Mouse (Mus musculus) C2C12 (cell line): ENCODE results near the gene Frmd4a. TPM values are rescaled to one million over a fixed set of nuclear protein-coding genes. Genes with fewer than 3 reads are reported as not detected.
"Not testable (repeated sequence)": the region's sequence is repeated elsewhere in the genome, so short reads cannot be mapped to it uniquely, and the experiment has no call there.

ENCODE experiments used
- H3K27me3 ChIP-seq: one replicate; pipeline ENCODE4 v1.6.1; 2011; ENCODE audit not compliant: control insufficient read depth, insufficient read depth, insufficient read length
- H3K36me3 ChIP-seq: one replicate; pipeline ENCODE4 v1.6.1; 2011; ENCODE audit not compliant: control insufficient read depth, insufficient read depth
- H3K4me3 ChIP-seq: one replicate; pipeline ENCODE4 v1.5.1; 2011; ENCODE audit warnings: mild to moderate bottlenecking, control low read depth; ENCODE audit not compliant: poor library complexity, insufficient read depth, severe bottlenecking
- H3K79me2 ChIP-seq: one replicate; pipeline ENCODE4 v1.6.1; 2011; ENCODE audit not compliant: control insufficient read depth, insufficient read depth
- H3K79me3 ChIP-seq: one replicate; pipeline ENCODE4 v1.6.1; 2011; ENCODE audit warnings: low read depth, control low read depth
- H3ac ChIP-seq: one replicate; pipeline ENCODE3; 2011; ENCODE audit warnings: low read depth; ENCODE audit not compliant: control insufficient read depth, insufficient read length
- CEBPB ChIP-seq: IDR thresholded peaks from one replicate; pipeline ENCODE4 v1.6.1; 2011; ENCODE audit warnings: low read depth, mild to moderate bottlenecking, control low read depth, moderate library complexity
- CTCF ChIP-seq: IDR thresholded peaks from one replicate; pipeline ENCODE4 v1.5.1; 2011; ENCODE audit not compliant: control insufficient read depth, insufficient read depth, insufficient read length
- FOSL1 ChIP-seq: IDR thresholded peaks from one replicate; pipeline ENCODE4 v1.8.0; 2011; ENCODE audit warnings: mild to moderate bottlenecking, low read length; ENCODE audit not compliant: poor library complexity, insufficient read depth, severe bottlenecking
- MAX ChIP-seq: IDR thresholded peaks from one replicate; pipeline ENCODE4 v1.6.1; 2011; ENCODE audit warnings: mild to moderate bottlenecking, control low read depth
- MYOD1 ChIP-seq: IDR thresholded peaks from one replicate; pipeline ENCODE4 v1.6.1; 2011; ENCODE audit warnings: low read depth; ENCODE audit not compliant: control insufficient read depth, insufficient read length
- MYOG ChIP-seq: IDR thresholded peaks from one replicate; pipeline ENCODE4 v1.6.1; 2011; ENCODE audit not compliant: control insufficient read depth, insufficient read length; ENCODE audit errors: extremely low read depth
- USF1 ChIP-seq: IDR thresholded peaks from one replicate; pipeline ENCODE4 v1.6.1; 2011; ENCODE audit warnings: low read depth, mild to moderate bottlenecking, control low read depth, moderate library complexity
- polyA plus RNA-seq: library from polyadenylated mRNA; unstranded; fragments of >200 nt; fragmentation: generic; extraction: Trizol; gene quantifications from one replicate; pipeline ENCODE4 v1.2.1, GENCODE M21; 2012; ENCODE audit warnings: missing spikeins

The Frmd4a gene
- polyA plus RNA-seq, 1 experiment, result 32.7 TPM

- TF ChIP-seq USF1 (no peak), FOSL1 (no peak), MYOD1 (no peak), MYOG (no peak), CEBPB (no peak), CTCF (no peak), MAX (no peak)
- H3K79me3 ChIP-seq, result no peaks in the 10 kb centered on the region
- no peaks in the 10 kb centered on the region for H3K79me2 ChIP-seq
- H3K36me3 ChIP-seq, result peaks cover 69% of the 10 kb centered on the region
- no peaks in the 10 kb centered on the region for H3K27me3 ChIP-seq
- no peak overlapping the region for H3ac ChIP-seq
- no peak overlapping the region for H3K4me3 ChIP-seq
These were observed 594.2 kb downstream of the Frmd4a start for GRCm38 (mm10) chr2:4611704-4612103.

DNA sequence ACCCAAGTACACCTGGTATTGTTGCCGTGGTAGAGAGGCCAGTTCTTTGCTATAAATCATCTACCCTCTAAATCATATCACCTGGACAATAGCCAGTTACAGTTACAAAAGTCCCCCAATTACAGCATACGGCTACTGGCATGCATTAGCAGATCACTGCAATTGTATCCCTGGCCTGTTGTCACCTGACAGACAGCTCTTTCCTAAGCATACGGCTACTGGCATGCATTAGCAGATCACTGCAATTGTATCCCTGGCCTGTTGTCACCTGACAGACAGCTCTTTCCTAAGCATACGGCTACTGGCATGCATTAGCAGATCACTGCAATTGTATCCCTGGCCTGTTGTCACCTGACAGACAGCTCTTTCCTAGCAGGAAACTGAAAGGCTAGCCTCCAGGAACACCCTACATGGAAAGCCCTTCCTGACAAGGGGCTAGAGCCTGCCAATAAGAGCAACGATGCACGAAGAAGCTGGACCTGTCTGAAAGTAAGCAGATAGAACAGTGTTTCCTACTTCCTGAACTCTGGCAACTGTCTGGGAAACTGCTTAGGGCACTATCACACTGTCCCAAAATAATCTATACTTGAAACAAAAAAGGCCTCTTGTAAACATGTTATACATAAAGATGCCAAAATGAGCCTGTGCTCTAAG lies 596.9 kb downstream of the Frmd4a start:
- not testable (repeated sequence) for H3K4me3 ChIP-seq, H3K27me3 ChIP-seq, H3K79me2 ChIP-seq, H3K79me3 ChIP-seq, H3ac ChIP-seq
- peaks cover 42% of the 10 kb centered on the region for H3K36me3 ChIP-seq

DNA sequence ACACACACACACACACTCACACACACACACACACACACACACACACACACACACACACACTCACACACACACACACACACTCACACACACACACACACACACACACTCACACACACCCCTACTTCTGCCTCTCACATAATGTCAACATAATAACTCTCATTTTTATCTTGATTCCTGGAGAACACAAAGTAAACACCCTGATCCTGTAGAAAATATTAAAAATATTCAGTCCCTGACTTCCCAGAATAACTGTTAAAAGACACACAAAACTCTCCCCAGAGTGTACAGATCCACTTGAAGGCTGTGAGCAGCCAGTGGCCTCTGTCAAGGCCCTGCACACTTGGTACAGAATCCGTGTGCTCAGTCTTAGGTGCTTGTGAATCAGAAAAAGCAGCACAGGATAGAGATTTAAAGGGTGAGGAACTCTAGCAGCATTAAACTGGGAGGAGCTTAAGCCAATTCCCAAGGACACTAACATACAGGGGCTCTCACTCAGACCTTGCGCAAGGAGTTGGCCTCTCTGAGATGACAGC lies 597.6 kb downstream of the Frmd4a start:
- no peak overlapping the region for H3ac ChIP-seq
- no peaks in the 10 kb centered on the region for H3K79me2 ChIP-seq
- H3K27me3 ChIP-seq, result no peaks in the 10 kb centered on the region
- TF ChIP-seq CEBPB (peak; percentile 43), MYOG (no peak)
- H3K79me3 ChIP-seq, result no peaks in the 10 kb centered on the region
- H3K4me3 ChIP-seq, result no peak overlapping the region
- H3K36me3 ChIP-seq, result peaks cover 36% of the 10 kb centered on the region

DNA sequence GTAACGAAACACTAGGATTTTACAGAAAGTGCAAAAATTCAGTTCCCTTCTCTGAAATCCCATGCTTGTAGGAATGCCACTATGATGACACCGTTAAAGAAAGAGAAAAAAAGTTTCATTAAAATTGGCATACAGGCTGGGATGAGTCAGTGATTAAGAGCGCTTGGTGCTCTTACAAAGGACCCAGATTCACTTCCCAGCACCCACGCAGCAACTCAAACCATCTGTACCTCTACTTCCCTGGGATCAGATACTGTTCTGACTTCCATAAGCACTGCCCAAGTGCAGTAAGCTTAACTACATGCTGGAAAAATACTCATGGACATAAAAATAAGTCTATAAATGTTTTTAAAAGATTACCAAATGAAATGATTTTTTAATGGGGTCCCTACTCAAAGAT lies 599.5 kb downstream of the Frmd4a start:
- TF ChIP-seq MYOG (no peak), USF1 (no peak), CTCF (no peak), MYOD1 (no peak), CEBPB (no peak), MAX (no peak), FOSL1 (no peak)
- Histone ChIP-seq H3K4me3 (no peak overlapping the region), H3K36me3 (peaks cover 22% of the 10 kb centered on the region), H3ac (no peak overlapping the region), H3K27me3 (no peaks in the 10 kb centered on the region), H3K79me3 (no peaks in the 10 kb centered on the region), H3K79me2 (no peaks in the 10 kb centered on the region)

GRCm38 (mm10) chr2:4619126-4619525 lies 601.6 kb downstream of the Frmd4a start:
- peaks cover 23% of the 10 kb centered on the region for H3K36me3 ChIP-seq
- H3K27me3 ChIP-seq, H3K79me3 ChIP-seq, H3K4me3 ChIP-seq, H3ac ChIP-seq, H3K79me2 ChIP-seq: not testable (repeated sequence)

- Histone ChIP-seq H3K4me3 (no peak overlapping the region), H3K79me3 (no peaks in the 10 kb centered on the region), H3K27me3 (no peaks in the 10 kb centered on the region), H3K36me3 (peaks cover 27% of the 10 kb centered on the region), H3ac (no peak overlapping the region), H3K79me2 (no peaks in the 10 kb centered on the region)
- no peak for TF ChIP-seq CTCF
- TF ChIP-seq MAX, result no peak
- TF ChIP-seq MYOG, result no peak
- no peak for TF ChIP-seq FOSL1
- no peak for TF ChIP-seq CEBPB
- no peak for TF ChIP-seq USF1
- TF ChIP-seq MYOD1, result no peak
These were observed 602.5 kb downstream of the Frmd4a start for GRCm38 (mm10) chr2:4619893-4620593.
